Mouse (Mus musculus): ENCODE measurements around the gene Thy1. TPM values are rescaled to one million over a fixed set of nuclear protein-coding genes. Genes with fewer than 3 reads are reported as not detected.

Thy1 gene
- polyA plus RNA-seq, 1 experiment, result 0.58 TPM

- H3K4me3 ChIP-seq (ENCODE audit: insufficient read depth, low read length), result no peak overlapping the region
- no peak overlapping the region for H3K27ac ChIP-seq (ENCODE audit: insufficient read depth, low read depth, low read length)
- no peaks in the 10 kb centered on the region for H3K4me1 ChIP-seq (ENCODE audit: control insufficient read depth, insufficient read depth, low read length)
- TF ChIP-seq CTCF (IDR thresholded peaks at IDR 0.05; ENCODE audit: low read depth, low read length), result no peak
- no peak for TF ChIP-seq POLR2A (IDR thresholded peaks at IDR 0.05; ENCODE audit: borderline replicate concordance, low read depth, low read length)
Measured at GRCm38 (mm10) chr9:44045884-44046272, 2.7 kb downstream of the Thy1 start.

- TF ChIP-seq POLR2A (IDR thresholded peaks at IDR 0.05; ENCODE audit: borderline replicate concordance, low read depth, low read length) (no peak), CTCF (IDR thresholded peaks at IDR 0.05; ENCODE audit: low read depth, low read length) (no peak)
- no peaks in the 10 kb centered on the region for H3K4me1 ChIP-seq (ENCODE audit: control insufficient read depth, insufficient read depth, low read length)
- no peak overlapping the region for H3K27ac ChIP-seq (ENCODE audit: insufficient read depth, low read depth, low read length)
- H3K4me3 ChIP-seq (ENCODE audit: insufficient read depth, low read length), result no peak overlapping the region
Measured at GRCm38 (mm10) chr9:44046426-44046825, 3.2 kb downstream of the Thy1 start.

- Histone ChIP-seq H3K27ac (ENCODE audit: insufficient read depth, low read depth, low read length) (no peak overlapping the region), H3K4me1 (ENCODE audit: control insufficient read depth, insufficient read depth, low read length) (no peaks in the 10 kb centered on the region), H3K4me3 (ENCODE audit: insufficient read depth, low read length) (no peak overlapping the region)
- TF ChIP-seq CTCF (IDR thresholded peaks at IDR 0.05; ENCODE audit: low read depth, low read length), result no peak
- TF ChIP-seq POLR2A (IDR thresholded peaks at IDR 0.05; ENCODE audit: borderline replicate concordance, low read depth, low read length), result no peak
Measured at GRCm38 (mm10) chr9:44047071-44047470, 3.9 kb downstream of the Thy1 start.

- no peak overlapping the region for H3K27ac ChIP-seq (ENCODE audit: insufficient read depth, low read depth, low read length)
- no peaks in the 10 kb centered on the region for H3K4me1 ChIP-seq (ENCODE audit: control insufficient read depth, insufficient read depth, low read length)
- TF ChIP-seq CTCF (IDR thresholded peaks at IDR 0.05; ENCODE audit: low read depth, low read length) (no peak), POLR2A (IDR thresholded peaks at IDR 0.05; ENCODE audit: borderline replicate concordance, low read depth, low read length) (no peak)
- no peak overlapping the region for H3K4me3 ChIP-seq (ENCODE audit: insufficient read depth, low read length)
Measured at GRCm38 (mm10) chr9:44047571-44048490, 4.6 kb downstream of the Thy1 start.

- TF ChIP-seq CTCF (IDR thresholded peaks at IDR 0.05; ENCODE audit: low read depth, low read length), result no peak
- no peak for TF ChIP-seq POLR2A (IDR thresholded peaks at IDR 0.05; ENCODE audit: borderline replicate concordance, low read depth, low read length)
Measured at GRCm38 (mm10) chr9:44048541-44049380, 5.6 kb downstream of the Thy1 start.

GRCm38 (mm10) chr9:44049381-44050165 is 6.4 kb downstream of the Thy1 start:
- Histone ChIP-seq H3K27ac (ENCODE audit: insufficient read depth, low read depth, low read length) (no peak overlapping the region), H3K4me3 (ENCODE audit: insufficient read depth, low read length) (no peak overlapping the region), H3K4me1 (ENCODE audit: control insufficient read depth, insufficient read depth, low read length) (no peaks in the 10 kb centered on the region)
- TF ChIP-seq POLR2A (IDR thresholded peaks at IDR 0.05; ENCODE audit: borderline replicate concordance, low read depth, low read length) (no peak), CTCF (IDR thresholded peaks at IDR 0.05; ENCODE audit: low read depth, low read length) (no peak)

More at GRCm38 (mm10) chr9:44048541-44049380, 5.6 kb downstream of the Thy1 start:
- Histone ChIP-seq H3K4me1 (ENCODE audit: control insufficient read depth, insufficient read depth, low read length) (no peaks in the 10 kb centered on the region), H3K4me3 (ENCODE audit: insufficient read depth, low read length) (no peak overlapping the region), H3K27ac (ENCODE audit: insufficient read depth, low read depth, low read length) (no peak overlapping the region)

- no peak overlapping the region for H3K4me3 ChIP-seq (ENCODE audit: insufficient read depth, low read length)
- H3K4me1 ChIP-seq (ENCODE audit: control insufficient read depth, insufficient read depth, low read length), result no peaks in the 10 kb centered on the region
- no peak overlapping the region for H3K27ac ChIP-seq (ENCODE audit: insufficient read depth, low read depth, low read length)
- TF ChIP-seq POLR2A (IDR thresholded peaks at IDR 0.05; ENCODE audit: borderline replicate concordance, low read depth, low read length), result no peak
- TF ChIP-seq CTCF (IDR thresholded peaks at IDR 0.05; ENCODE audit: low read depth, low read length), result no peak
Measured at GRCm38 (mm10) chr9:44052855-44053254, 9.7 kb downstream of the Thy1 start.

GRCm38 (mm10) chr9:44053936-44054335 is 10.8 kb downstream of the Thy1 start:
- no peaks in the 10 kb centered on the region for H3K4me1 ChIP-seq (ENCODE audit: control insufficient read depth, insufficient read depth, low read length)
- no peak overlapping the region for H3K4me3 ChIP-seq (ENCODE audit: insufficient read depth, low read length)
- no peak for TF ChIP-seq POLR2A (IDR thresholded peaks at IDR 0.05; ENCODE audit: borderline replicate concordance, low read depth, low read length)
- no peak overlapping the region for H3K27ac ChIP-seq (ENCODE audit: insufficient read depth, low read depth, low read length)

- Histone ChIP-seq H3K4me3 (ENCODE audit: insufficient read depth, low read length) (no peak overlapping the region), H3K4me1 (ENCODE audit: control insufficient read depth, insufficient read depth, low read length) (no peaks in the 10 kb centered on the region), H3K27ac (ENCODE audit: insufficient read depth, low read depth, low read length) (no peak overlapping the region)
- TF ChIP-seq CTCF (IDR thresholded peaks at IDR 0.05; ENCODE audit: low read depth, low read length) (no peak), POLR2A (IDR thresholded peaks at IDR 0.05; ENCODE audit: borderline replicate concordance, low read depth, low read length) (no peak)
Measured at GRCm38 (mm10) chr9:44058606-44059005, 15.4 kb downstream of the Thy1 start.

Data from bone marrow macrophage, adult 2 months (primary cell).